Mouse (Mus musculus) lung, postnatal 36 days (tissue): ENCODE measurements at regions not wholly inside any gene's neighbourhood (a gene's known extent, or its start where the extent isn't known, plus 50 kb on each side); places are given as distances from the start of the nearest gene placed in this dataset.

Source experiments
- DNase-seq: peaks from one replicate; pipeline ENCODE4 v3.0.0; 2022; ENCODE audit warnings: mixed read lengths

- DNase-seq, result no peak
These were observed 402.1 kb downstream of the Sox9 start for GRCm38 (mm10) chr11:113184095-113184494.

- DNase-seq, result no peak
These were observed 405.4 kb downstream of the Sox9 start for GRCm38 (mm10) chr11:113187407-113187806.

GRCm38 (mm10) chr11:113188263-113188920 is 406.4 kb downstream of the Sox9 start:
- no peak for DNase-seq

- DNase-seq, result no peak
These were observed 408.0 kb downstream of the Sox9 start for GRCm38 (mm10) chr11:113190006-113190405.

- no peak for DNase-seq
These were observed 408.5 kb downstream of the Sox9 start for GRCm38 (mm10) chr11:113190520-113190919.

GRCm38 (mm10) chr11:113191006-113191405 is 409.0 kb downstream of the Sox9 start:
- DNase-seq, result no peak

GRCm38 (mm10) chr11:113192086-113192856 is 410.2 kb downstream of the Sox9 start:
- no peak for DNase-seq

- no peak for DNase-seq
These were observed 412.3 kb downstream of the Sox9 start for GRCm38 (mm10) chr11:113194144-113194827.
